Mouse (Mus musculus) embryonic facial prominence, embryonic 15.5 days (tissue): ENCODE measurements at regions not wholly inside any gene's neighbourhood (a gene's known extent, or its start where the extent isn't known, plus 50 kb on each side); places are given as distances from the start of the nearest gene placed in this dataset.

Experiments
- ATAC-seq: fragments of 200-750 bp; cut with Nextera tagmentation; 2 replicates; pipeline ENCODE4 v1.8.0; 2017; ENCODE audit warnings: low read depth, moderate TSS enrichment; ENCODE audit not compliant: insufficient number of reproducible peaks, low FRiP score, low TSS enrichment
- H3K27ac ChIP-seq: fragments of 300-500 bp; sonication (generic); replicated peaks from 2 replicates; pipeline ENCODE4 v1.5.1; 2015; ENCODE audit warnings: mild to moderate bottlenecking, inconsistent platforms
- H3K27me3 ChIP-seq: fragments of 300-500 bp; sonication (generic); 2 replicates; pipeline ENCODE4 v1.6.1; 2015; ENCODE audit warnings: inconsistent platforms
- H3K36me3 ChIP-seq: fragments of 300-500 bp; sonication (generic); 2 replicates; pipeline ENCODE4 v1.6.1; 2015; ENCODE audit warnings: mild to moderate bottlenecking, inconsistent platforms
- H3K4me1 ChIP-seq: fragments of 300-500 bp; sonication (generic); 2 replicates; pipeline ENCODE4 v1.6.1; 2015; ENCODE audit warnings: inconsistent platforms
- H3K4me2 ChIP-seq: fragments of 300-500 bp; sonication (generic); replicated peaks from 2 replicates; pipeline ENCODE4 v1.6.1; 2015; ENCODE audit warnings: mild to moderate bottlenecking, inconsistent platforms
- H3K4me3 ChIP-seq: fragments of 300-500 bp; sonication (generic); replicated peaks from 2 replicates; pipeline ENCODE4 v1.5.1; 2015; ENCODE audit warnings: mild to moderate bottlenecking, inconsistent platforms
- H3K9ac ChIP-seq: fragments of 300-500 bp; sonication (generic); 2 replicates; pipeline ENCODE4 v1.6.1; 2015; ENCODE audit warnings: inconsistent platforms
- H3K9me3 ChIP-seq: fragments of 300-500 bp; sonication (generic); replicated peaks from 2 replicates; pipeline ENCODE4 v1.6.1; 2016; ENCODE audit warnings: inconsistent platforms
- WGBS: fragments of 180-500 bp; shearing (Covaris S2); methylation state at CpG from one replicate; pipeline ENCODE4 v1.1.7; 2015; 5-methylcytosine and 5-hydroxymethylcytosine counted together

- no peaks in the 10 kb centered on the region for H3K36me3 ChIP-seq
These were observed 122.9 kb downstream of the Thbs2 start for GRCm38 (mm10) chr17:14571143-14571542.

GRCm38 (mm10) chr17:14570266-14570775 lies 123.7 kb downstream of the Thbs2 start:
- WGBS = 78% methylated on average over 6 of the region's 6 CpGs
- H3K4me2 ChIP-seq = no peak overlapping the region
- no peak for ATAC-seq
- H3K9ac ChIP-seq = no peak overlapping the region
- no peak overlapping the region for H3K4me3 ChIP-seq
- H3K27me3 ChIP-seq = no peaks in the 10 kb centered on the region
- H3K27ac ChIP-seq = no peak overlapping the region
- no peaks in the 10 kb centered on the region for H3K36me3 ChIP-seq
- no peaks in the 10 kb centered on the region for H3K9me3 ChIP-seq
- H3K4me1 ChIP-seq = no peaks in the 10 kb centered on the region

More at GRCm38 (mm10) chr17:14571143-14571542, 122.9 kb downstream of the Thbs2 start:
- H3K27me3 ChIP-seq = no peaks in the 10 kb centered on the region
- H3K4me1 ChIP-seq = 0 out of 2 replicates have a peak, but pooled peaks cover 4% of the 10 kb centered on the region
- no peaks in the 10 kb centered on the region for H3K9me3 ChIP-seq
- no peak overlapping the region for H3K4me3 ChIP-seq
- no peak for ATAC-seq
- H3K9ac ChIP-seq = no peak overlapping the region
- H3K27ac ChIP-seq = no peak overlapping the region
- 76% methylated on average over 7 of the region's 7 CpGs for WGBS
- no peak overlapping the region for H3K4me2 ChIP-seq

- H3K27me3 ChIP-seq = no peaks in the 10 kb centered on the region
- 80% methylated on average over 6 of the region's 6 CpGs for WGBS
- H3K27ac ChIP-seq = no peak overlapping the region
- no peaks in the 10 kb centered on the region; the same call in 1 of the 2 replicates for H3K4me1 ChIP-seq
- H3K4me2 ChIP-seq = no peak overlapping the region
- no peaks in the 10 kb centered on the region for H3K9me3 ChIP-seq
- H3K36me3 ChIP-seq = no peaks in the 10 kb centered on the region
- no peak overlapping the region for H3K9ac ChIP-seq
- no peak overlapping the region for H3K4me3 ChIP-seq
- ATAC-seq = no peak
These were observed 131.8 kb downstream of the Thbs2 start for GRCm38 (mm10) chr17:14562191-14562590.

GRCm38 (mm10) chr17:14557214-14557613 lies 136.8 kb downstream of the Thbs2 start:
- Histone ChIP-seq H3K27ac (no peak overlapping the region), H3K27me3 (0 out of 2 replicates have a peak, but pooled peaks cover 4% of the 10 kb centered on the region), H3K9me3 (no peaks in the 10 kb centered on the region), H3K36me3 (no peaks in the 10 kb centered on the region), H3K9ac (no peak overlapping the region), H3K4me1 (peaks cover 4% of the 10 kb centered on the region; the same call in 1 of the 2 replicates), H3K4me2 (no peak overlapping the region), H3K4me3 (no peak overlapping the region)
- no peak for ATAC-seq

- 34% methylated on average over 3 of the region's 3 CpGs for WGBS
- no peaks in the 10 kb centered on the region for H3K36me3 ChIP-seq
- peaks cover 8% of the 10 kb centered on the region; the same call in 1 of the 2 replicates for H3K4me1 ChIP-seq
- no peak overlapping the region for H3K9ac ChIP-seq
- no peak overlapping the region for H3K4me3 ChIP-seq
- 0 out of 2 replicates have a peak, but pooled peaks cover 4% of the 10 kb centered on the region for H3K27me3 ChIP-seq
- no peaks in the 10 kb centered on the region for H3K9me3 ChIP-seq
- ATAC-seq = no peak
- H3K27ac ChIP-seq = no peak overlapping the region
- no peak overlapping the region for H3K4me2 ChIP-seq
These were observed 140.8 kb downstream of the Thbs2 start for GRCm38 (mm10) chr17:14553195-14553594.

GRCm38 (mm10) chr17:14552081-14552480 lies 142.0 kb downstream of the Thbs2 start:
- peaks cover 8% of the 10 kb centered on the region; the same call in 1 of the 2 replicates for H3K4me1 ChIP-seq
- H3K9ac ChIP-seq = no peak overlapping the region
- H3K4me3 ChIP-seq = no peak overlapping the region
- H3K27me3 ChIP-seq = 0 out of 2 replicates have a peak, but pooled peaks cover 4% of the 10 kb centered on the region
- H3K27ac ChIP-seq = peak overlapping the region; percentile 51; the same call in 1 of the 2 replicates
- no peaks in the 10 kb centered on the region for H3K9me3 ChIP-seq
- 80% methylated on average over 4 of the region's 4 CpGs for WGBS
- no peaks in the 10 kb centered on the region for H3K36me3 ChIP-seq
- no peak for ATAC-seq
- H3K4me2 ChIP-seq = no peak overlapping the region

- H3K9me3 ChIP-seq = no peaks in the 10 kb centered on the region
- no peak overlapping the region for H3K4me3 ChIP-seq
- H3K4me1 ChIP-seq = peaks cover 8% of the 10 kb centered on the region; the same call in 1 of the 2 replicates
- 0 out of 2 replicates have a peak, but pooled peaks cover 1% of the 10 kb centered on the region for H3K27me3 ChIP-seq
- ATAC-seq = no peak
- H3K4me2 ChIP-seq = no peak overlapping the region
- H3K36me3 ChIP-seq = no peaks in the 10 kb centered on the region
- no peak overlapping the region for H3K9ac ChIP-seq
- peak overlapping the region; percentile 58; the same call in 1 of the 2 replicates for H3K27ac ChIP-seq
- 50% methylated on average over 4 of the region's 4 CpGs for WGBS
These were observed 142.4 kb downstream of the Thbs2 start for GRCm38 (mm10) chr17:14551610-14552009.

- Histone ChIP-seq H3K9ac (no peak overlapping the region), H3K36me3 (no peaks in the 10 kb centered on the region), H3K27ac (peak overlapping the region; percentile 44; the same call in 1 of the 2 replicates), H3K27me3 (no peaks in the 10 kb centered on the region), H3K4me2 (no peak overlapping the region; the same call in 1 of the 2 replicates), H3K9me3 (no peaks in the 10 kb centered on the region), H3K4me1 (peaks cover 7% of the 10 kb centered on the region; the same call in 1 of the 2 replicates), H3K4me3 (0 out of 2 replicates have a peak overlapping the region, but pooled peaks have one; percentile 0)
- WGBS = 21% methylated on average over 16 of the region's 16 CpGs
- peak; percentile 39; the same call in 1 of the 2 replicates for ATAC-seq
These were observed 148.1 kb downstream of the Thbs2 start for GRCm38 (mm10) chr17:14545822-14546473.

- H3K27me3 ChIP-seq = no peaks in the 10 kb centered on the region
- no peak overlapping the region for H3K4me3 ChIP-seq
- H3K9ac ChIP-seq = no peak overlapping the region
- H3K4me2 ChIP-seq = no peak overlapping the region
- no peaks in the 10 kb centered on the region for H3K9me3 ChIP-seq
- H3K4me1 ChIP-seq = peaks cover 7% of the 10 kb centered on the region; the same call in 1 of the 2 replicates
- no peak for ATAC-seq
- 40% methylated on average over 4 of the region's 4 CpGs for WGBS
- no peak overlapping the region for H3K27ac ChIP-seq
- no peaks in the 10 kb centered on the region for H3K36me3 ChIP-seq
These were observed 149.6 kb downstream of the Thbs2 start for GRCm38 (mm10) chr17:14544343-14545002.

- H3K27me3 ChIP-seq = no peaks in the 10 kb centered on the region
- H3K9ac ChIP-seq = no peak overlapping the region
- no peak overlapping the region for H3K4me2 ChIP-seq
- ATAC-seq = no peak
- peaks cover 3% of the 10 kb centered on the region; the same call in 1 of the 2 replicates for H3K4me1 ChIP-seq
- 82% methylated on average over 8 of the region's 8 CpGs for WGBS
- no peak overlapping the region for H3K27ac ChIP-seq
- no peaks in the 10 kb centered on the region for H3K36me3 ChIP-seq
- no peaks in the 10 kb centered on the region for H3K9me3 ChIP-seq
- no peak overlapping the region for H3K4me3 ChIP-seq
These were observed 153.0 kb downstream of the Thbs2 start for GRCm38 (mm10) chr17:14541035-14541434.

GRCm38 (mm10) chr17:14540269-14540975 lies 153.6 kb downstream of the Thbs2 start:
- Histone ChIP-seq H3K36me3 (no peaks in the 10 kb centered on the region), H3K9ac (no peak overlapping the region), H3K9me3 (no peaks in the 10 kb centered on the region), H3K4me3 (no peak overlapping the region), H3K4me1 (no peaks in the 10 kb centered on the region), H3K4me2 (no peak overlapping the region), H3K27me3 (no peaks in the 10 kb centered on the region), H3K27ac (no peak overlapping the region)
- ATAC-seq = no peak
- 51% methylated on average over 5 of the region's 5 CpGs for WGBS
